Mouse (Mus musculus) G1E-ER4 (cell line): ENCODE data around the gene Arhgef3. TPM values are rescaled to one million over a fixed set of nuclear protein-coding genes. Genes with fewer than 3 reads are reported as not detected.

Source experiments
- GATA1 ChIP-seq: IDR thresholded peaks from one replicate; pipeline ENCODE4 v1.8.0; 2012; ENCODE audit warnings: low read length, inconsistent platforms
- polyA plus RNA-seq: library from polyadenylated mRNA; stranded (reverse); fragments of >175 nt; gene quantifications from 2 replicates; pipeline ENCODE4 v1.2.3, GENCODE M21; 2012

The Arhgef3 gene
- polyA plus RNA-seq, 1 experiment: 0.02 TPM

- no peak for TF ChIP-seq GATA1
Measured at GRCm38 (mm10) chr14:27412699-27413098, 298.0 kb downstream of the Arhgef3 start.

- no peak for TF ChIP-seq GATA1
Measured at GRCm38 (mm10) chr14:27413961-27414360, 299.3 kb downstream of the Arhgef3 start.

GRCm38 (mm10) chr14:27420816-27421215 lies 306.1 kb downstream of the Arhgef3 start:
- no peak for TF ChIP-seq GATA1

- no peak for TF ChIP-seq GATA1
Measured at GRCm38 (mm10) chr14:27422301-27422700, 307.6 kb downstream of the Arhgef3 start.

- no peak for TF ChIP-seq GATA1
Measured at GRCm38 (mm10) chr14:27428573-27428972, 313.9 kb downstream of the Arhgef3 start, which contains the start of gene Fam208a. Gene Fam208a (plus strand): TSS chr14:27428834.

- no peak for TF ChIP-seq GATA1
Measured at GRCm38 (mm10) chr14:27428973-27429711, 314.4 kb downstream of the Arhgef3 start.

GRCm38 (mm10) chr14:27430280-27430679 lies 315.6 kb downstream of the Arhgef3 start:
- no peak for TF ChIP-seq GATA1

GRCm38 (mm10) chr14:27432064-27432463 lies 317.4 kb downstream of the Arhgef3 start:
- TF ChIP-seq GATA1: no peak

GRCm38 (mm10) chr14:27436116-27436515 lies 321.4 kb downstream of the Arhgef3 start:
- TF ChIP-seq GATA1: no peak

- no peak for TF ChIP-seq GATA1
Measured at GRCm38 (mm10) chr14:27436826-27437225, 322.1 kb downstream of the Arhgef3 start.

- no peak for TF ChIP-seq GATA1
Measured at GRCm38 (mm10) chr14:27440921-27441320, 326.2 kb downstream of the Arhgef3 start.

GRCm38 (mm10) chr14:27444851-27445281 lies 330.2 kb downstream of the Arhgef3 start:
- no peak for TF ChIP-seq GATA1

- TF ChIP-seq GATA1: no peak
Measured at GRCm38 (mm10) chr14:27446963-27447362, 332.3 kb downstream of the Arhgef3 start.

Other genes starting within 250 kb of the Arhgef3 start
- gene Asb14, start 220.3 kb upstream of the Arhgef3 start, polyA plus RNA-seq: not detected in 2 replicates
- gene Appl1, start 143.7 kb upstream of the Arhgef3 start, polyA plus RNA-seq: 0.40 and 0.76 TPM in 2 replicates
- not detected in 2 replicates for gene Hesx1, start 120.5 kb upstream of the Arhgef3 start, polyA plus RNA-seq
- not detected in 2 replicates for gene Il17rd, start 76.0 kb upstream of the Arhgef3 start, polyA plus RNA-seq